Mouse (Mus musculus) hematopoietic stem cell, adult 5-6 weeks (primary cell): Measurements from ENCODE around the gene B4galnt2. TPM values are rescaled to one million over a fixed set of nuclear protein-coding genes. Genes with fewer than 3 reads are reported as not detected.
"Not testable (repeated sequence)": the region's sequence is repeated elsewhere in the genome, so short reads cannot be mapped to it uniquely, and the experiment has no call there.

Experiments used
- ATAC-seq, 2 experiments: fragments of 125-278 bp in 1 of 2; replicated peaks in 1 of 2; 2 replicates each; pipeline ENCODE4 v1.8.0; 2016 to 2017; ENCODE audit warnings: inconsistent platforms in 2 of 2, mild to moderate bottlenecking in 2 of 2, moderate number of reproducible peaks in 2 of 2, low read depth in 1 of 2, moderate TSS enrichment in 1 of 2; ENCODE audit not compliant: low FRiP score in 2 of 2, poor library complexity in 2 of 2, severe bottlenecking in 2 of 2, insufficient read depth in 1 of 2, low TSS enrichment in 1 of 2
- total RNA-seq: library from RNA; stranded (forward); fragments of 172-1452, 232-1000 nt; gene quantifications from 2 replicates; pipeline ENCODE4 v1.2.3, GENCODE M21; 2017

Gene B4galnt2
- total RNA-seq, 1 experiment from 2014 or later = 1.3 TPM

GRCm38 (mm10) chr11:95913959-95914566, 628 bp downstream of the B4galnt2 start:
- ATAC-seq = no peak

GRCm38 (mm10) chr11:95911579-95911978, 3.1 kb downstream of the B4galnt2 start:
- ATAC-seq = no peak

- ATAC-seq = peak in 1 of 2 experiments; percentile 68; a peak in 1 of 4 replicates
Observed at GRCm38 (mm10) chr11:95907805-95908524, 6.7 kb downstream of the B4galnt2 start.

GRCm38 (mm10) chr11:95904290-95904689, 10.4 kb downstream of the B4galnt2 start:
- ATAC-seq = no peak

GRCm38 (mm10) chr11:95896446-95897179, 18.1 kb downstream of the B4galnt2 start:
- ATAC-seq = peak; percentile 75 to 76

GRCm38 (mm10) chr11:95890462-95891051, 24.1 kb downstream of the B4galnt2 start:
- ATAC-seq = no peak

- ATAC-seq = not testable (repeated sequence)
Observed at GRCm38 (mm10) chr11:95879861-95880260, 34.8 kb downstream of the B4galnt2 start.

- peak; percentile 62 to 67; a peak in 3 of 4 replicates for ATAC-seq
Observed at GRCm38 (mm10) chr11:95876296-95876695, 38.4 kb downstream of the B4galnt2 start.

GRCm38 (mm10) chr11:95875804-95876203, 38.9 kb downstream of the B4galnt2 start:
- ATAC-seq = no peak

GRCm38 (mm10) chr11:95869918-95870470, 44.7 kb downstream of the B4galnt2 start:
- peak; percentile 53 for ATAC-seq

GRCm38 (mm10) chr11:95869442-95869841, 45.2 kb downstream of the B4galnt2 start:
- ATAC-seq = peak in 1 of 2 experiments; percentile 10; a peak in 1 of 4 replicates

- ATAC-seq = no peak
Observed at GRCm38 (mm10) chr11:95861397-95861796, 53.3 kb downstream of the B4galnt2 start.

- no peak for ATAC-seq
Observed at GRCm38 (mm10) chr11:95860071-95860490, 54.6 kb downstream of the B4galnt2 start.

- ATAC-seq = peak in 1 of 2 experiments; percentile 40; a peak in 2 of 4 replicates
Observed at GRCm38 (mm10) chr11:95859468-95859855, 55.2 kb downstream of the B4galnt2 start.

GRCm38 (mm10) chr11:95858528-95859467, 55.9 kb downstream of the B4galnt2 start:
- ATAC-seq = peak; percentile 97

GRCm38 (mm10) chr11:95857716-95858527, 56.8 kb downstream of the B4galnt2 start:
- no peak for ATAC-seq
